Mouse (Mus musculus) intestine, embryonic 14.5 days (tissue): ENCODE measurements around the gene Cdh12. TPM values are rescaled to one million over a fixed set of nuclear protein-coding genes. Genes with fewer than 3 reads are reported as not detected.

Experiments
- ATAC-seq: fragments of 200-750 bp; cut with Nextera tagmentation; replicated peaks from 2 replicates; pipeline ENCODE4 v1.8.0; 2017; ENCODE audit warnings: low read depth, moderate number of reproducible peaks, moderate TSS enrichment, moderate library complexity; ENCODE audit not compliant: low FRiP score, low TSS enrichment
- DNase-seq: peaks from one replicate; pipeline ENCODE4 v3.0.0-alpha.2; 2018; ENCODE audit warnings: low spot score
- H3K27ac ChIP-seq: fragments of 300-500 bp; sonication (generic); 2 replicates; pipeline ENCODE4 v1.5.1; 2014; ENCODE audit warnings: low read depth, mild to moderate bottlenecking, control low read depth
- H3K27me3 ChIP-seq: fragments of 300-500 bp; sonication (generic); replicated peaks from 2 replicates; pipeline ENCODE4 v1.6.1; 2014; ENCODE audit warnings: low read length, control low read depth; ENCODE audit not compliant: control insufficient read depth, insufficient read depth
- H3K36me3 ChIP-seq: fragments of 300-500 bp; sonication (generic); 2 replicates; pipeline ENCODE4 v1.6.1; 2014; ENCODE audit warnings: low read length, control low read depth; ENCODE audit not compliant: control insufficient read depth, insufficient read depth
- H3K4me1 ChIP-seq: fragments of 300-500 bp; sonication (generic); replicated peaks from 2 replicates; pipeline ENCODE4 v1.6.1; 2014; ENCODE audit warnings: low read length, control low read depth, mixed read lengths; ENCODE audit not compliant: control insufficient read depth, insufficient read depth
- H3K4me2 ChIP-seq: fragments of 300-500 bp; sonication (generic); 2 replicates; pipeline ENCODE4 v1.6.1; 2014; ENCODE audit warnings: low read length
- H3K4me3 ChIP-seq: fragments of 300-500 bp; sonication (generic); 2 replicates; pipeline ENCODE4 v1.5.1; 2014; ENCODE audit warnings: low read depth, low read length, control low read depth, mixed read lengths
- H3K9ac ChIP-seq: fragments of 300-500 bp; sonication (generic); 2 replicates; pipeline ENCODE4 v1.6.1; 2014; ENCODE audit warnings: mild to moderate bottlenecking, low read length
- H3K9me3 ChIP-seq: fragments of 300-500 bp; sonication (generic); 2 replicates; pipeline ENCODE4 v1.6.1; 2016; ENCODE audit warnings: low read length, control low read depth; ENCODE audit not compliant: control insufficient read depth
- WGBS: fragments of 180-500 bp; shearing (Covaris S2); extraction: QIAGEN DNeasy Blood & Tissue Kit; methylation state at CpG from one replicate; pipeline ENCODE4 v1.1.7; 2014; 5-methylcytosine and 5-hydroxymethylcytosine counted together
- polyA plus RNA-seq: library from polyadenylated mRNA; unstranded; fragments of >200 nt; fragmentation: Nextera tagmentation; extraction: Ambion mirVana; gene quantifications from 2 replicates; pipeline ENCODE4 v1.2.1, GENCODE M21; 2014

The Cdh12 gene
- polyA plus RNA-seq: 0.97 and 1.1 TPM in 2 replicates

DNA sequence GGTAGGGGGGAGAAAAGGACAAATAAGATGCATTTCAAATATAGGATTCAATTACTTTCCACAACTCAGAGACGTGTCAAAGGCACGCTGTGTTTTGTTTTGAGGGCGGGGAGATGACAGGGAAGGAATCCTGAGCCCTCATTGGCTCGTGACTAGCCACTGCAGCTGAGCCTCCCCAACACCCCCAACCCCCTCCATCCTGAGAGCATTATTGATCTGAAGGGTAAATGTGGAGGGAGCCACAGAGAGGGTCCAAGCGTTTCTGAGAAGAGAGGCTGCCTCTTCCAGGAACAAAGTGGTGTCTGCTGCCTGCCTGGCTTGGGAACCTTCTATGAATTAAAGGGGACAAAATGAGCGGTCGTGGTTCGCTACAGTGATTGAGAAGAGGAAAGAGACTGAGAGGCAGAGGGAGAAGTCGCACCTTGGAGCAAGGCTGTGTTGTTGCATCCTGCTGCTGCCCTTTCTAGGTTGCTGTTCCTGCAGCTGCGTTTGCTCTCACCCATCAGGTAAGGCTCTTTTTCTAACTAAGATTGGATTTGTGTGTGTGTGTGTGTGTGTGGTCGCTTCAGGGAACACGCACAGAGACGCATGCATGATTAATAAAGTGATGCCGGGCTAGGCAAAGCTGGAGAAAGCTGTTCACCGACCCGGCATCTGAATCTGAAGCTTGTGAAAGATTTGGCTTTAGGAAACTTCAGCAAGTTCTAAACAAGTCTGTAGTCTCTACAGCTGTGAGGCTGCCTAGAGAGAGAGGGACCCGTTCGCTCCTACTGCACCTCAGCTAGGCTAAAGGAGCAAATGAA lies at the start of gene Cdh12:
Cdh12 (plus strand) TSS at position 405 of the 803 bp plus-strand sequence.
- 10% methylated on average over 18 of the region's 18 CpGs for WGBS
- Histone ChIP-seq H3K36me3 (no peaks in the 10 kb centered on the region), H3K27me3 (no peaks in the 10 kb centered on the region), H3K27ac (no peak within 1 kb of the TSS), H3K4me3 (peak within 1 kb of the TSS; percentile 36), H3K9me3 (no peaks in the 10 kb centered on the region), H3K9ac (0 out of 2 replicates have a peak within 1 kb of the TSS, but pooled peaks have one; percentile 8), H3K4me2 (peak within 1 kb of the TSS; percentile 57), H3K4me1 (no peaks in the 10 kb centered on the region)
- ATAC-seq (no peak), DNase-seq (peak; percentile 52)

DNA sequence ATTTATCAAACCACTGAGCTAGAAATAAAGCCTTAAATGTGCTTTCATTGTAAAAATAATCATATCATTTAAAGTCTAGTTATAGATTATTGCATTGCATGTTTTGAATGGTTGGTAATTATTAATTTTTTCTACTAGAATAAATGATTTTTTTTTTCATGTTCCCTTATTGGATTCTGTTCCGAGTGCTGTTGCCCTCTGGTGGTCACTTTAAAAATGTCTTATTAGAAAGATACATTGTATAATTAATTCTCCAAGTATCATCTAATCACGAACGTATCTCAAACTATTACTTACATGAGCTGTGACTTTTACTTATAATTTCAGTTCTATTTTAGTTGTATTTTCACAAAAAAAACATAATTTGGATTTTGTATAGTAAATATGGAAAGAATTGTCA lies 45.5 kb upstream of the Cdh12 start:
- ATAC-seq (no peak), DNase-seq (no peak)
- H3K27ac ChIP-seq: no peak overlapping the region
- no peaks in the 10 kb centered on the region for H3K27me3 ChIP-seq
- H3K36me3 ChIP-seq: no peaks in the 10 kb centered on the region
- H3K4me1 ChIP-seq: no peaks in the 10 kb centered on the region
- no peak overlapping the region for H3K9ac ChIP-seq
- H3K9me3 ChIP-seq: no peaks in the 10 kb centered on the region
- no peak overlapping the region for H3K4me2 ChIP-seq
- H3K4me3 ChIP-seq: no peak overlapping the region
- WGBS: 54% methylated on average over 3 of the region's 3 CpGs

DNA sequence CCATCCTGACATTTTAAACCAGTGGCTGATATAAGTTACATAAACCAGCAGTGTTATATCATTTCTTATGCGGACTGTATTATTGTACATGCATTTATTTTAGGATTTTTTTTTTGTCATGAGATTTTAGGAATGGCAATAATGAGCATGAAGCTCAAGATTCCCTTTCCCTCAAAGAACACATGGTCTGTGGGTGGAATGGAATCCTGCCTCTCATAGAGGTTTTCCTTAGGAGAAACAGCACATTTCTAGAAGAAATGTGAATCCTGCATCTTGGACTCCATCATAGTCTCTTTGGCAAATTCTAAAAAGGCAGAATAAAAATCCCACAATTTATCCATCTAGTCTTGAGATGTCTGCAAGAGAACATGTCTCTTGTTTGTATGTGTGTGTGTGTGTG lies 35.7 kb upstream of the Cdh12 start:
- H3K9ac ChIP-seq: no peak overlapping the region
- H3K9me3 ChIP-seq: no peaks in the 10 kb centered on the region
- no peak for DNase-seq
- H3K4me1 ChIP-seq: no peaks in the 10 kb centered on the region
- H3K27me3 ChIP-seq: no peaks in the 10 kb centered on the region
- WGBS: 80% methylated on average over 1 of the region's 1 CpGs
- H3K4me3 ChIP-seq: no peak overlapping the region
- ATAC-seq: no peak
- H3K27ac ChIP-seq: no peak overlapping the region
- no peak overlapping the region for H3K4me2 ChIP-seq
- no peaks in the 10 kb centered on the region for H3K36me3 ChIP-seq

DNA sequence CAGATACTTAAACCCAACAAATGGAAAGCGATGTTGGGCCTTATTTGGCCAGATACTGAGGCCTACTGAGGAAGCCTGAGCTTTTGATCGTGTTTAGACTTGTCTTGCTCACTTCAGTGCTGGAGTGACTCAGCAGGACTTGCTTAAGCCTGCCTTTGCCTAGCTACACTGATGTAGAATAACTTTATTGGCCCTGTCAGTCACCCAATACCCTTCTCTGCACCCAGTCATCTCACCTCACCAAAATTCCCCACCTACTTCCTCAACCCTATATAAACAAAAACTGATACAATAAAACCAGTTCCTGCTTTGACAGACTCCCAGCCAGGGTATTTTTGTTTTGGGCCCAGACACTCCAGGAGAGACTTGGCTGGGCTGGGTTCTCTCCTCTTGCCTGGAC lies 12.7 kb upstream of the Cdh12 start:
- no peaks in the 10 kb centered on the region for H3K27me3 ChIP-seq
- H3K9me3 ChIP-seq: no peaks in the 10 kb centered on the region
- ATAC-seq (no peak), DNase-seq (no peak)
- no peak overlapping the region for H3K9ac ChIP-seq
- H3K4me1 ChIP-seq: no peaks in the 10 kb centered on the region
- no peak overlapping the region for H3K4me2 ChIP-seq
- 58% methylated on average over 2 of the region's 2 CpGs for WGBS
- no peak overlapping the region for H3K27ac ChIP-seq
- no peaks in the 10 kb centered on the region for H3K36me3 ChIP-seq
- no peak overlapping the region for H3K4me3 ChIP-seq

DNA sequence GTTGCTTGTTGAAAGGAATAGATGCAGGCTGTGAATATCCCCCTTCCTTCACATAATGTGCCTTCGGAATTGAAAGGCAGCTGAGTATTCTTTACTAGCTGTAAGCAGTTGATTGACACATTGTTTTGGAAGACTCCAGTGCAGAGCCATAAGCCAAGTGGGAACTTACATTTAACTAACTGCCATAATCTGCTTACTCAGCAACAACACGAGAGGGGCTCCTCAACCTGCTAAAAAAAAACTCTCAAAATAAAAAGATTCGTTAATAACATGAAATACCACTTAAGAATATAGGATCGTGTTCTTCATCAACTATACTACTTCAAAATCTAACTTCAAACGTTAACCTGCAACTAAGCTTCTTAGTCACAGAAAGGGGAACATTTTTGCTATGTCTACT lies 1.5 kb downstream of the Cdh12 start:
- WGBS: 71% methylated on average over 5 of the region's 5 CpGs
- no peaks in the 10 kb centered on the region for H3K9me3 ChIP-seq

DNA sequence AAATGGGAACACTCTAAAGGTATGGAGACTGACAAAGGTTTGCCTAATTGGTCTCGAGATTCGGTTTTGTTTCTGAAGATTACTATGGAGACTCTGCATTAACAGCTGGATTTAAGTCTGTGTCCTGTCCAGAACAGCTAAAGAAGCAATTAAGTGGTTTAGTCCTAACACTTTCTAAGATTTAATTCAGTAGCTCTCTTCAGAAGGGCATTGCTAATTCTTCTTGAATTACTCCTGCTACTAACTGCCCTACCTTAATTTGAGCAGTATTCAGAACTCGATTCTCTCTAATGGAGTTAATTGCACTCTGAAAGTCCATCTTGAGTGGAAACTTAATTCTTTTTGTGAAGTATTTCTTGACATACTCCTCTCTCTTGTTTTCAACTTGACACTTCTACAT lies 9.4 kb downstream of the Cdh12 start:
- no peak for ATAC-seq
- no peak overlapping the region for H3K27ac ChIP-seq
- H3K4me3 ChIP-seq: no peak overlapping the region
- H3K36me3 ChIP-seq: no peaks in the 10 kb centered on the region
- no peak overlapping the region for H3K4me2 ChIP-seq
- no peaks in the 10 kb centered on the region for H3K9me3 ChIP-seq
- WGBS: 81% methylated on average over 3 of the region's 3 CpGs
- DNase-seq: no peak
- H3K27me3 ChIP-seq: no peaks in the 10 kb centered on the region
- H3K4me1 ChIP-seq: no peaks in the 10 kb centered on the region
- no peak overlapping the region for H3K9ac ChIP-seq

More for the DNA sequence above, 1.5 kb downstream of the Cdh12 start:
- Histone ChIP-seq H3K9ac (no peak overlapping the region), H3K27me3 (no peaks in the 10 kb centered on the region), H3K4me1 (no peaks in the 10 kb centered on the region), H3K27ac (no peak overlapping the region), H3K4me3 (no peak overlapping the region), H3K36me3 (no peaks in the 10 kb centered on the region), H3K4me2 (no peak overlapping the region)
- ATAC-seq (no peak), DNase-seq (no peak)

DNA sequence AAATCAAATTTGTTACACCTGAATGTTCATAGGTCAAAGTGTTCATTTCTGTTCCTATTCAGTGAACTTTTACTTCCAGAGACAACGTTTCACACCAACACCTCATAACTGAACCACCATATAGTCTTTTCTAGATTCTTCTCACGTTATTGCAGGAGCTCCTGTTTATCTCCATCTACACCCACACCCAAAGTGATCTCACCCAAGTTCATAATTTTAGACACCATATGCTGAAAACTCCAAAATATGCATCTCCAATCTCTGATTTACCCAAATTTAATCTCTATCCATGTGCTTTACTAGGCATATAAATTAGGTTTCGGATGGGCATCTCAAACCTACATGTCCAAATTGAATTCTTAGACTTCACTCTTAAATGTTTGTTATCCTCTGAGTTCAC lies 13.4 kb downstream of the Cdh12 start:
- H3K9me3 ChIP-seq: no peaks in the 10 kb centered on the region
- no peak for ATAC-seq
- WGBS: 84% methylated on average over 3 of the region's 3 CpGs
- no peak overlapping the region for H3K9ac ChIP-seq
- H3K4me1 ChIP-seq: no peaks in the 10 kb centered on the region
- DNase-seq: no peak
- no peak overlapping the region for H3K4me3 ChIP-seq
- H3K27me3 ChIP-seq: no peaks in the 10 kb centered on the region
- no peak overlapping the region for H3K27ac ChIP-seq
- H3K36me3 ChIP-seq: no peaks in the 10 kb centered on the region
- no peak overlapping the region for H3K4me2 ChIP-seq

DNA sequence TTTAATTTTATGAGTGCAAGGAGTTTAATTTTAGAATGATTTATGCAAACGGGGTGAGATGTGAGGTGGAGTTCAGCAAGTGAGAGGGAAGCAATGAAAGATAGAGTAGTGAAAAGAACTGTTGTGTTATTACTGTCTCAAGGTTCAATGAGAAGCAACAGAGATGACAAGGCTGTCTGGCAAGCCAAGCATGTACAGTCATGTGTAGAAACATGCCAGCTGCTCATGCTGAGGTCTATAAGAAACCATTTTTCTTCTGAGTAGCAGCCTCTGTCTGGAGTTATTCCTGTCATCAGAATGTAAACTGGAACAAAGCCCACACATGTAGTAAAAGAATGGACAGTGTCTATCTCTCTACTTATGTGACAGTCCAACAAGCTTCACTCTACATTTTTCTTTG lies 14.5 kb downstream of the Cdh12 start:
- no peaks in the 10 kb centered on the region for H3K9me3 ChIP-seq
- H3K27me3 ChIP-seq: no peaks in the 10 kb centered on the region
- no peak for ATAC-seq
- no peak overlapping the region for H3K9ac ChIP-seq
- WGBS: 53% methylated on average over 1 of the region's 1 CpGs
- H3K27ac ChIP-seq: no peak overlapping the region
- no peak for DNase-seq
- H3K4me3 ChIP-seq: no peak overlapping the region
- no peaks in the 10 kb centered on the region for H3K4me1 ChIP-seq
- no peaks in the 10 kb centered on the region for H3K36me3 ChIP-seq
- H3K4me2 ChIP-seq: no peak overlapping the region

DNA sequence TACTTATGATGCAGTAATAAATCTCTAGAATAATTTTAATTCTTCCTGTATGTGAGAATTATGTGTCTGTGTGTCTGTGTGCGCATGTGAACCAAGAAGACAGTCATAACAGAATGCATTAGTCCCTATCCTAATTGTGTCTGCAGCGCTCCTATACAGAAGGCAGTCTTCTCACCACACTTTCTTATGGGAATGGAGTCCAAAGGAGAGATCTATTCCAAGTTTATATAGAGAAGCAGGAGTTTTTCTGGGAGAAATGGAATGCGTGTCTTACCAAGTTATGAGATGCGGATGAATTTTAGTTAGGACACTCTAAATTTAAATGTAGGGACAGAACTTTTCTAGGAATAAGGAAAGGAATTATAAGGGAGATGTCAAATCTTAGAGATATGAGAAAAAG lies 101.9 kb downstream of the Cdh12 start:
- H3K27me3 ChIP-seq: no peaks in the 10 kb centered on the region
- H3K4me3 ChIP-seq: no peak overlapping the region
- H3K27ac ChIP-seq: no peak overlapping the region
- no peak for DNase-seq
- 89% methylated on average over 4 of the region's 4 CpGs for WGBS
- H3K9ac ChIP-seq: no peak overlapping the region
- no peak for ATAC-seq
- no peak overlapping the region for H3K4me2 ChIP-seq
- H3K36me3 ChIP-seq: no peaks in the 10 kb centered on the region
- H3K9me3 ChIP-seq: no peaks in the 10 kb centered on the region
- H3K4me1 ChIP-seq: no peaks in the 10 kb centered on the region
